Mouse (Mus musculus): Measurements from ENCODE around the gene Gm20388. TPM values are rescaled to one million over a fixed set of nuclear protein-coding genes. Genes with fewer than 3 reads are reported as not detected.

Gm20388 gene
- total RNA-seq, 1 experiment = 27.0 TPM

DNA sequence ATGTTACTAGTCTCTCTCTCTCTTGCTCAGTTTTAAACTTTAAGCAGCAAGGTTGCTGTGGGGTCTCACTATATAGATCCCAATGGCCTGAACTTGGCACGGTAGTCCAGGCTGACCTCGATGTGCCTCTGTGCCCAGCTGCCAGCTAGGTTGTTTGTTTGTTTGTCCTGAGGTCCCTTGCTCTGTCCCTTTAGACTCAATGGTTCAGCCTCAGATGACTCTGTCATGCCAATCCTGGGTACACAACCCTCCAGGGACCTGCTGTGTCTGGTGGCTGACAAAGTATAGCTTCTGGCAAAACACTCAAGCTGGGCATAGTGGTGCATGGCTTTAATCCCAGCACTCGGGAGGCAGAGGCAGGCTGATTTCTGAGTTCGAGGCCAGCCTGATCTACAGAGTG lies 337.8 kb downstream of the Gm20388 start:
- Histone ChIP-seq H3K27ac (ENCODE audit: insufficient read depth, low read depth, low read length, poor library complexity, severe bottlenecking) (no peak overlapping the region), H3K4me1 (ENCODE audit: control insufficient read depth in 2 of 2, insufficient read depth in 2 of 2, low read length in 2 of 2, poor library complexity in 1 of 2) (peaks cover 2 to 5% of the 10 kb centered on the region in 2 experiments; a peak in 1 of 4 replicates), H3K36me3 (ENCODE audit: control insufficient read depth, insufficient read depth, low read length, poor library complexity, severe bottlenecking) (no peaks in the 10 kb centered on the region), H3K4me3 (ENCODE audit: insufficient read depth in 1 of 2, low read depth in 1 of 2, low read length in 2 of 2, poor library complexity in 1 of 2, severe bottlenecking in 1 of 2) (no peak overlapping the region), H3K9ac (ENCODE audit: insufficient read depth, low read depth, low read length, poor library complexity, severe bottlenecking) (no peak overlapping the region), H3K9me3 (ENCODE audit: control insufficient read depth, insufficient read depth, low read depth, low read length) (no peaks in the 10 kb centered on the region)
- TF ChIP-seq ZC3H11A (IDR thresholded peaks at IDR 0.05; ENCODE audit: borderline replicate concordance, low read depth, low read length) (no peak), HCFC1 (IDR thresholded peaks at IDR 0.05; ENCODE audit: borderline replicate concordance, insufficient read depth, low read length) (no peak), ZNF384 (IDR thresholded peaks at IDR 0.05; ENCODE audit: low read depth, low read length) (no peak), MAFK (IDR thresholded peaks at IDR 0.05; ENCODE audit: insufficient read depth, low read depth, low read length) (no peak), CHD2 (IDR thresholded peaks at IDR 0.05; ENCODE audit: low read depth, low read length) (no peak)
- no peak for DNase-seq (ENCODE audit: low read depth, low spot score)
- in situ Hi-C loops (cut with MboI; ENCODE audit: low sequenced_read_pairs in 2 of 2, unreplicated experiment in 2 of 2) = no loop called here

DNA sequence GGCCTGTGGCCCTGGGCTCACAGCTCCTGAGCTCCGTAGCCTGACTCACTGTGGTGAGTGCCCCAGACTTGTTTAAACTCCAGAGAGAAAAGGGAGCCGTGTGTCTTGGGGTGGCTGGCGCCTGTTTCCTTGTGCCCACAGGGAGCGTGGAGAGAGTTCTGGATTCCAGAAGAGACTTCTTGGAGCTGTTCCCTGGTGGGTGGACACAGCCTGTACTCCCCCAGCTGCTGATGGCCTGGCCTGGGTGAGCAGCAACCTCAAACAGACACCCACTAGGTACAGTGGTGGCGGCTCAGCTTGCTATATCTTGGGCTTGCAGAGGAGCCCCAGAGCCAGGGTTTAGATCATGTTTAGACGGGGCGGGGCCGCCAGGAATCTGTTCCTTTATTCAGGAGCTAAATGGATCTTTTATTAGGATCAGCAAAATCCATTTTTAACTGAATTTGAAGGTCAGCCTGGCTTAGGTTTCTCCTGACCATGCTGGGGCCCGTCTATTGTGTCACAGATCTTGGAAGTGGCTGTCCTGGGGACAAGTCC lies 339.2 kb downstream of the Gm20388 start:
- H3K9me3 ChIP-seq (ENCODE audit: control insufficient read depth, insufficient read depth, low read depth, low read length) = no peaks in the 10 kb centered on the region
- in situ Hi-C loops (cut with MboI; ENCODE audit: low sequenced_read_pairs in 2 of 2, unreplicated experiment in 2 of 2) = no loop called here
- no peak for DNase-seq (ENCODE audit: low read depth, low spot score)
- H3K27ac ChIP-seq (ENCODE audit: insufficient read depth, low read depth, low read length, poor library complexity, severe bottlenecking) = no peak overlapping the region
- TF ChIP-seq HCFC1 (IDR thresholded peaks at IDR 0.05; ENCODE audit: borderline replicate concordance, insufficient read depth, low read length) (no peak), ZC3H11A (IDR thresholded peaks at IDR 0.05; ENCODE audit: borderline replicate concordance, low read depth, low read length) (no peak), CHD2 (IDR thresholded peaks at IDR 0.05; ENCODE audit: low read depth, low read length) (no peak), MAFK (IDR thresholded peaks at IDR 0.05; ENCODE audit: insufficient read depth, low read depth, low read length) (no peak), ZNF384 (IDR thresholded peaks at IDR 0.05; ENCODE audit: low read depth, low read length) (no peak)
- H3K9ac ChIP-seq (ENCODE audit: insufficient read depth, low read depth, low read length, poor library complexity, severe bottlenecking) = no peak overlapping the region
- H3K36me3 ChIP-seq (ENCODE audit: control insufficient read depth, insufficient read depth, low read length, poor library complexity, severe bottlenecking) = no peaks in the 10 kb centered on the region
- peaks cover 2 to 5% of the 10 kb centered on the region in 2 experiments; a peak in 1 of 4 replicates for H3K4me1 ChIP-seq (ENCODE audit: control insufficient read depth in 2 of 2, insufficient read depth in 2 of 2, low read length in 2 of 2, poor library complexity in 1 of 2)
- H3K4me3 ChIP-seq (ENCODE audit: insufficient read depth in 1 of 2, low read depth in 1 of 2, low read length in 2 of 2, poor library complexity in 1 of 2, severe bottlenecking in 1 of 2) = no peak overlapping the region

DNA sequence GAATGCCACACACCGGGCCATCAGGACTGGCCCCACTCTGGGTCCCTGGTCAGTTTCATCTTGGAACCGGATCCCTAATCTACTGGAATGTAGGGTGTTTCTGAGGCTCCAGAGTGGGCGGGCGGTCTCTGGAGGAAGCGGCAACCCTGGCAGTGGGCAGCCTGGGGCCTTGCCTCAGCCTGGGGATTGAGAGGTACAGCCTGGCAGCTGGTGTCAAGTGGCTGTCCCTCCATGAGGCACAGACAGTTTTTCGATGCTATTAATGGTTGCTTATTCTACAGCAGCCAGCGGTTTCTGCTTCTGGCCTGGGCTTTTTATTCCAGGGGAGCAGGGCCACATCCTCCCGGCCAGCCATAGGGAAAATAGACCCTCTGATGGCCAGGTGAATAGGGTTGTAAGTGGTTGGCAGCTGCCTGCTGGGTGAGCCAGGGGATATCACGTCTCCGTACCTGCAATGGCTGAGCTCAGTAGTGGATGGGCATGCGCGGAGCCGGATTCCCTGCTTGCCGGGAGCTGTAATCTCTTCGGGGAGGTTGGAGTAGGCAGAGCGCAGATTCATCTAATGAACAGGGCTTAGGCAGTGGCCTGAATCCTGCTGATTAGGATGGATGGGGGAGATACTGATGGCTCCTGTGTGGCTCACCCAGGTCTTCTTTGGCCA lies 340.2 kb downstream of the Gm20388 start:
- Histone ChIP-seq H3K9me3 (ENCODE audit: control insufficient read depth, insufficient read depth, low read depth, low read length) (no peaks in the 10 kb centered on the region), H3K9ac (ENCODE audit: insufficient read depth, low read depth, low read length, poor library complexity, severe bottlenecking) (no peak overlapping the region), H3K27ac (ENCODE audit: insufficient read depth, low read depth, low read length, poor library complexity, severe bottlenecking) (no peak overlapping the region), H3K4me3 (ENCODE audit: insufficient read depth in 1 of 2, low read depth in 1 of 2, low read length in 2 of 2, poor library complexity in 1 of 2, severe bottlenecking in 1 of 2) (no peak overlapping the region), H3K4me1 (ENCODE audit: control insufficient read depth in 2 of 2, insufficient read depth in 2 of 2, low read length in 2 of 2, poor library complexity in 1 of 2) (peaks cover 5 to 8% of the 10 kb centered on the region in 2 experiments; a peak in 1 of 4 replicates), H3K36me3 (ENCODE audit: control insufficient read depth, insufficient read depth, low read length, poor library complexity, severe bottlenecking) (no peaks in the 10 kb centered on the region)
- TF ChIP-seq MAFK (IDR thresholded peaks at IDR 0.05; ENCODE audit: insufficient read depth, low read depth, low read length) (no peak), ZC3H11A (IDR thresholded peaks at IDR 0.05; ENCODE audit: borderline replicate concordance, low read depth, low read length) (no peak), ZNF384 (IDR thresholded peaks at IDR 0.05; ENCODE audit: low read depth, low read length) (no peak), HCFC1 (IDR thresholded peaks at IDR 0.05; ENCODE audit: borderline replicate concordance, insufficient read depth, low read length) (no peak), CHD2 (IDR thresholded peaks at IDR 0.05; ENCODE audit: low read depth, low read length) (no peak)
- DNase-seq (ENCODE audit: low read depth, low spot score) = no peak
- in situ Hi-C loops (cut with MboI; ENCODE audit: low sequenced_read_pairs in 2 of 2, unreplicated experiment in 2 of 2) = no loop called here

DNA sequence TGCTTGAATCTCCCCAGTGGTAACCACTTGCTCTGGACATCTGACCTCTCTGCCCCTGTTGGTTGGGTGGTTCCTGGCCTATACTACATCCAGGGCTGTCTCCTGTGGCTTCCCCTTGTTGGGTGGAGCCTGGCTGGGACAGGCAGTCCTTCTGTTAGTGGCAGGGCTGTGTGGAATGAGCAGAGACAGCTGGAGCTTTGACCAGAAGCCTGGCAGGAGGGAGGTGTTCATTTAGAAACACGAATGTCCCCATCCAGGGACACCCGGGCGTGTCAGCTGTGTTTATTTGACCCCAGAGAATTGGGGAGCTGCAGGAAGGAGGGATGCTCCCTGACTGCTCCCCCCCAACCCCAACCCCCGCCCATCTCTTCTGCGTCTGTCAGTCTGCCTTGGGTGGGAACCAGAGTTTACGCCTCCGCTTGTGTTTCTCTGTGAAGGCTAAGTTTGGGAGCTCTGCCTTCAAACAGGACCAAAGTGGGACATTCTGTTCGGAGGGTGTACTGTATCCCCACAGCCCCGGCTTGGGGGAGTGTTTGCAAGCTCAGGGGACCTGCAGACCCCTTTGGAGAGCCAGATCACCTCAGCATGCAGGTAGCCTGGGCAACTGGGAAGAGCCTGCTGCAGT lies 340.9 kb downstream of the Gm20388 start:
- TF ChIP-seq MAFK (IDR thresholded peaks at IDR 0.05; ENCODE audit: insufficient read depth, low read depth, low read length) (no peak), ZNF384 (IDR thresholded peaks at IDR 0.05; ENCODE audit: low read depth, low read length) (no peak), CHD2 (IDR thresholded peaks at IDR 0.05; ENCODE audit: low read depth, low read length) (no peak), ZC3H11A (IDR thresholded peaks at IDR 0.05; ENCODE audit: borderline replicate concordance, low read depth, low read length) (no peak), HCFC1 (IDR thresholded peaks at IDR 0.05; ENCODE audit: borderline replicate concordance, insufficient read depth, low read length) (no peak)
- Histone ChIP-seq H3K27ac (ENCODE audit: insufficient read depth, low read depth, low read length, poor library complexity, severe bottlenecking) (no peak overlapping the region), H3K9me3 (ENCODE audit: control insufficient read depth, insufficient read depth, low read depth, low read length) (no peaks in the 10 kb centered on the region), H3K36me3 (ENCODE audit: control insufficient read depth, insufficient read depth, low read length, poor library complexity, severe bottlenecking) (no peaks in the 10 kb centered on the region), H3K4me1 (ENCODE audit: control insufficient read depth in 2 of 2, insufficient read depth in 2 of 2, low read length in 2 of 2, poor library complexity in 1 of 2) (peaks cover 5 to 11% of the 10 kb centered on the region in 2 experiments; a peak in 1 of 4 replicates), H3K4me3 (ENCODE audit: insufficient read depth in 1 of 2, low read depth in 1 of 2, low read length in 2 of 2, poor library complexity in 1 of 2, severe bottlenecking in 1 of 2) (no peak overlapping the region), H3K9ac (ENCODE audit: insufficient read depth, low read depth, low read length, poor library complexity, severe bottlenecking) (no peak overlapping the region)
- DNase-seq (ENCODE audit: low read depth, low spot score) = no peak
- in situ Hi-C loops (cut with MboI; ENCODE audit: low sequenced_read_pairs in 2 of 2, unreplicated experiment in 2 of 2) = no loop called here
